Comparison of ENCODE assay signal across 8 mouse cellular contexts in genomic region chr17:32634972-32635314, GRCm38 (mm10). TPM values are rescaled to one million over a fixed set of nuclear protein-coding genes. Genes with fewer than 3 reads are reported as not detected.
DNase-seq lines count a peak whose midpoint lies in the region; ATAC-seq lines count a peak whose summit lies in the region.

No protein-coding gene starts in this region.

- peak overlapping the region; percentile 39 for H3K4me3 ChIP-seq in hindbrain, embryonic 12.5 days

- H3K27ac ChIP-seq in hindbrain, embryonic 12.5 days = no peak overlapping the region

- no peaks in the 10 kb centered on the region for H3K4me1 ChIP-seq in hindbrain, embryonic 12.5 days

- peak; percentile 84 for ATAC-seq in hindbrain, embryonic 12.5 days (ENCODE audit: low FRiP score)

- WGBS in hindbrain, embryonic 12.5 days = 3% methylated on average over 17 of the region's 17 CpGs

- peak overlapping the region; percentile 57 for H3K4me2 ChIP-seq in hindbrain, embryonic 12.5 days (replicated peaks)

- H3K27me3 ChIP-seq in hindbrain, embryonic 12.5 days = no peaks in the 10 kb centered on the region

- H3K36me3 ChIP-seq in hindbrain, embryonic 12.5 days = no peaks in the 10 kb centered on the region

- peak; percentile 77 for DNase-seq in MN1 (ENCODE audit: low spot score)
- peak; percentile 82 for DNase-seq in cerebellum, adult 9-10 months
- DNase-seq in frontal cortex, postnatal 10 days (ENCODE audit: low spot score in 2 of 2) = peak; percentile 52 to 83
- DNase-seq in layer of hippocampus, postnatal 14 days (ENCODE audit: low spot score in 2 of 2) = peak; percentile 85 to 87
- DNase-seq in lung, postnatal 14 days = peak; percentile 88
- DNase-seq in retina, adult 2 months (ENCODE audit: low read depth, low spot score) = peak; percentile 69
- peak; percentile 79 to 83 for DNase-seq in thymus, postnatal 36 days

- no peaks in the 10 kb centered on the region for H3K9me3 ChIP-seq in hindbrain, embryonic 12.5 days (replicated peaks)

- H3K9ac ChIP-seq in hindbrain, embryonic 12.5 days = peak overlapping the region; percentile 54

RNA-seq across cellular contexts. Expression of gene Cyp4f37, which starts 13.8 kb away (rescaled TPM):
- polyA plus RNA-seq in hindbrain, embryonic 12.5 days (2016; fragmentation: Nextera tagmentation; extraction: Ambion mirVana) = not detected in 2 replicates
- not detected for total RNA-seq in layer of hippocampus, postnatal 14 days (2021)

RNA-seq across cellular contexts. Expression of gene Cyp4f40, which starts 23.8 kb away (rescaled TPM):
- polyA plus RNA-seq in hindbrain, embryonic 12.5 days (2016; fragmentation: Nextera tagmentation; extraction: Ambion mirVana) = not detected in 2 replicates
- not detected for total RNA-seq in layer of hippocampus, postnatal 14 days (2021)

RNA-seq across cellular contexts. Expression of gene Cyp4f15, which starts 50.5 kb away (rescaled TPM):
- polyA plus RNA-seq in hindbrain, embryonic 12.5 days (2016; fragmentation: Nextera tagmentation; extraction: Ambion mirVana) = 0.53 and 0.99 TPM in 2 replicates
- 10 to 100 TPM; 10.9 to 12.8 TPM for total RNA-seq in layer of hippocampus, postnatal 14 days (2021)
